Mouse (Mus musculus) MEL (cell line): ENCODE measurements around the gene Nub1. TPM values are rescaled to one million over a fixed set of nuclear protein-coding genes. Genes with fewer than 3 reads are reported as not detected.

Experiments used
- DNase-seq: peaks from one replicate; pipeline ENCODE4 v3.0.0; 2011; ENCODE audit warnings: low read depth, low spot score
- H3K27ac ChIP-seq: 2 replicates; pipeline ENCODE4 v1.5.1; 2012; ENCODE audit warnings: low read depth, mild to moderate bottlenecking, control low read depth, low read length, moderate library complexity; ENCODE audit not compliant: control insufficient read depth
- H3K27me3 ChIP-seq, 2 experiments: fragments of 150-350 bp in 1 of 2; sonication (generic) in 1 of 2; 2 replicates each; pipeline ENCODE4 v1.6.1; 2012; ENCODE audit warnings: low read length in 2 of 2, mild to moderate bottlenecking in 2 of 2, improper control_type of control experiment in 1 of 2, moderate library complexity in 1 of 2; ENCODE audit not compliant: insufficient read depth in 2 of 2, control insufficient read depth in 1 of 2
- H3K36me3 ChIP-seq, 2 experiments: 2 replicates each; pipeline ENCODE4 v1.6.1; 2012 to 2014; ENCODE audit warnings: low read length in 2 of 2, improper control_type of control experiment in 1 of 2, inconsistent platforms in 1 of 2, mild to moderate bottlenecking in 1 of 2; ENCODE audit not compliant: insufficient read depth in 2 of 2, control insufficient read depth in 1 of 2
- H3K4me1 ChIP-seq, 2 experiments: fragments of 150-350 bp in 1 of 2; sonication (generic) in 1 of 2; 2 replicates each; pipeline ENCODE4 v1.6.1; 2012; ENCODE audit warnings: low read length in 2 of 2, improper control_type of control experiment in 1 of 2, mild to moderate bottlenecking in 1 of 2; ENCODE audit not compliant: insufficient read depth in 2 of 2, control insufficient read depth in 1 of 2
- H3K4me3 ChIP-seq, 2 experiments: fragments of 150-350 bp in 1 of 2; sonication (generic) in 1 of 2; 2 replicates each; pipeline ENCODE4 v1.5.1; 2012; ENCODE audit warnings: low read depth in 2 of 2, low read length in 2 of 2, mild to moderate bottlenecking in 2 of 2, moderate library complexity in 2 of 2, control low read depth in 1 of 2, improper control_type of control experiment in 1 of 2; ENCODE audit not compliant: control insufficient read depth in 1 of 2, insufficient read depth in 1 of 2
- H3K79me2 ChIP-seq: 2 replicates; pipeline ENCODE4 v1.6.1; 2012; ENCODE audit warnings: mild to moderate bottlenecking, low read length, moderate library complexity; ENCODE audit not compliant: control insufficient read depth, poor library complexity, insufficient read depth
- H3K9ac ChIP-seq: 2 replicates; pipeline ENCODE4 v1.6.1; 2012; ENCODE audit warnings: low read depth, mild to moderate bottlenecking, control low read depth, low read length, moderate library complexity; ENCODE audit not compliant: control insufficient read depth, poor library complexity, severe bottlenecking
- H3K9me3 ChIP-seq: fragments of 150-350 bp; sonication (generic); replicated peaks from 2 replicates; pipeline ENCODE4 v1.6.1; 2012; ENCODE audit warnings: mild to moderate bottlenecking, low read length, improper control_type of control experiment, moderate library complexity; ENCODE audit not compliant: insufficient read depth
- CHD1 ChIP-seq: IDR thresholded peaks from 2 replicates; pipeline ENCODE4 v1.6.1; 2012; ENCODE audit warnings: low read depth, mild to moderate bottlenecking, inconsistent platforms, low read length, improper control_type of control experiment
- CTCF ChIP-seq, 3 experiments: IDR thresholded peaks in 2 of 3; conservative IDR thresholded peaks in 1 of 3; 2 replicates each; pipeline ENCODE4 v1.5.1; 2011 to 2012; ENCODE audit warnings: low read length in 3 of 3, low read depth in 2 of 3, mild to moderate bottlenecking in 2 of 3, improper control_type of control experiment in 1 of 3, inconsistent platforms in 1 of 3, mixed read lengths in 1 of 3, moderate library complexity in 1 of 3; ENCODE audit not compliant: control insufficient read depth in 1 of 3, insufficient read depth in 1 of 3, poor library complexity in 1 of 3, severe bottlenecking in 1 of 3
- E2F4 ChIP-seq: IDR thresholded peaks from 2 replicates; pipeline ENCODE4 v1.6.1; 2011; ENCODE audit warnings: low read depth, low read length, improper control_type of control experiment, borderline replicate concordance
- ETS1 ChIP-seq: IDR thresholded peaks from 2 replicates; pipeline ENCODE4 v1.6.1; 2012; ENCODE audit warnings: low read depth, mild to moderate bottlenecking, inconsistent platforms, low read length, improper control_type of control experiment, moderate library complexity
- KAT2A ChIP-seq: conservative IDR thresholded peaks from 2 replicates; pipeline ENCODE4 v1.6.1; 2012; ENCODE audit warnings: low read depth, low read length, improper control_type of control experiment, inconsistent platforms
- MAFK ChIP-seq: IDR thresholded peaks from 2 replicates; pipeline ENCODE4 v1.6.1; 2011; ENCODE audit warnings: low read depth, mild to moderate bottlenecking, low read length, improper control_type of control experiment, borderline replicate concordance
- MAX ChIP-seq: IDR thresholded peaks from 2 replicates; pipeline ENCODE4 v1.6.1; 2011; ENCODE audit warnings: low read length, improper control_type of control experiment
- MAZ ChIP-seq: IDR thresholded peaks from 2 replicates; pipeline ENCODE4 v1.6.1; 2012; ENCODE audit warnings: low read depth, mild to moderate bottlenecking, inconsistent platforms, low read length, improper control_type of control experiment
- MYC ChIP-seq: IDR thresholded peaks from 2 replicates; pipeline ENCODE4 v1.6.1; 2011; ENCODE audit warnings: low read depth, mild to moderate bottlenecking, low read length, improper control_type of control experiment, moderate library complexity
- POLR2A ChIP-seq, 2 experiments: IDR thresholded peaks; 2 replicates each; pipeline ENCODE4 v1.6.1; 2011 to 2012; ENCODE audit warnings: low read length in 2 of 2, mild to moderate bottlenecking in 2 of 2, control low read depth in 1 of 2, improper control_type of control experiment in 1 of 2, low read depth in 1 of 2, moderate library complexity in 1 of 2; ENCODE audit not compliant: control insufficient read depth in 1 of 2, insufficient read depth in 1 of 2, poor library complexity in 1 of 2
- RCOR1 ChIP-seq: IDR thresholded peaks from 2 replicates; pipeline ENCODE4 v1.6.1; 2012; ENCODE audit warnings: low read depth, mild to moderate bottlenecking, inconsistent platforms, low read length, improper control_type of control experiment
- SIN3A ChIP-seq: IDR thresholded peaks from 2 replicates; pipeline ENCODE4 v1.6.1; 2012; ENCODE audit warnings: low read length, improper control_type of control experiment, inconsistent platforms
- SMC3 ChIP-seq: IDR thresholded peaks from 2 replicates; pipeline ENCODE4 v1.6.1; 2011; ENCODE audit warnings: low read depth, low read length, improper control_type of control experiment
- TBP ChIP-seq: IDR thresholded peaks from 2 replicates; pipeline ENCODE4 v1.8.0; 2011; ENCODE audit warnings: low read depth, low read length, improper control_type of control experiment
- TCF12 ChIP-seq: IDR thresholded peaks from 2 replicates; pipeline ENCODE4 v1.6.1; 2014; ENCODE audit warnings: low read depth, mild to moderate bottlenecking, inconsistent platforms, low read length, improper control_type of control experiment, moderate library complexity
- UBTF ChIP-seq: IDR thresholded peaks from 2 replicates; pipeline ENCODE4 v1.6.1; 2012; ENCODE audit warnings: low read depth, mild to moderate bottlenecking, inconsistent platforms, low read length, improper control_type of control experiment, moderate library complexity, borderline replicate concordance; ENCODE audit not compliant: insufficient read depth
- ZC3H11A ChIP-seq: IDR thresholded peaks from 2 replicates; pipeline ENCODE4 v1.6.1; 2012; ENCODE audit warnings: low read depth, mild to moderate bottlenecking, inconsistent platforms, low read length, improper control_type of control experiment
- ZMIZ1 ChIP-seq: IDR thresholded peaks from 2 replicates; pipeline ENCODE4 v1.6.1; 2012; ENCODE audit warnings: low read depth, mild to moderate bottlenecking, inconsistent platforms, low read length, improper control_type of control experiment, moderate library complexity
- polyA plus RNA-seq, 2 experiments: library from polyadenylated mRNA; stranded (reverse) in 1 of 2; unstranded in 1 of 2; fragments of >175 nt in 1 of 2; fragments of >200 nt in 1 of 2; gene quantifications; 2 replicates each; pipeline versions ENCODE4 v1.2.1 to v1.2.4; 2012; ENCODE audit warnings: low replicate concordance in 2 of 2, low read depth in 1 of 2; ENCODE audit not compliant: insufficient read length in 2 of 2, insufficient read depth in 1 of 2, missing spikeins in 1 of 2
- total RNA-seq: library from RNA; depleted of rRNA; stranded (reverse); fragments of 300-350 nt; gene quantifications from 2 replicates; pipeline ENCODE4 v1.2.3, GENCODE M21; 2012

Nub1 gene
- total and polyA plus RNA-seq, 3 experiments: 38.3 to 59.6 TPM; not detected in 1

DNA sequence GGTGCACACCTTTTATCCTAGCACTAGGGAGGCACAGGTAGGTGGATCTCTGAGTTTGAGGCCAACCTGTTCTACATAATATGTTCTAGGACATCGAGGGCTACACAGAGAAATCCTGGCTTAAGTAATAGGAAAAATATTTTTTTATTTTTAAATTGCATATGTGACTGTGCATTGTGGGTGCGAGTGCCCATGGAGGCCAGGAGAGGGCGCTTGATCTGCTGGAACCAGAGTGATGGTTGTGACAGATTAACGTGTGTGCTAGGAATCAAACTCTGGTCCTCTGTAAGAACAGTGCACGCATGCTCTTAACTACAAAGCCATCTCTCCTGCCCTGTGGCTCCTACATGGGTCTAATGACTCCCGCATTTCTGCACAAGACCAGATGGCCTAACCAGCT, 26.3 kb downstream of the Nub1 start:
- no peaks in the 10 kb centered on the region for H3K9me3 ChIP-seq
- H3K4me1 ChIP-seq: no peaks in the 10 kb centered on the region
- no peak overlapping the region for H3K4me3 ChIP-seq
- H3K79me2 ChIP-seq: no peaks in the 10 kb centered on the region
- H3K9ac ChIP-seq: no peak overlapping the region
- H3K27me3 ChIP-seq: no peaks in the 10 kb centered on the region
- DNase-seq: peak; percentile 33
- no peak overlapping the region for H3K27ac ChIP-seq
- H3K36me3 ChIP-seq: no peaks in the 10 kb centered on the region; a peak in 1 of 4 replicates
- TF ChIP-seq MAZ: no peak
- no peak for TF ChIP-seq E2F4
- TF ChIP-seq SMC3: 0 out of 2 replicates have a peak, but pooled peaks have one; percentile 7
- peak; percentile 36 to 59 (median 36) for TF ChIP-seq CTCF (IDR thresholded peaks at IDR 0.05 in 2 of 3, conservative IDR thresholded peaks at IDR 0.05 in 1 of 3; ENCODE audit: control insufficient read depth in 1 of 3, insufficient read depth in 1 of 3, low read depth in 2 of 3, low read length in 3 of 3, poor library complexity in 1 of 3, severe bottlenecking in 1 of 3)
- TF ChIP-seq CHD1: no peak
- no peak for TF ChIP-seq MAX
- no peak for TF ChIP-seq ETS1
- no peak for TF ChIP-seq MAFK
- TF ChIP-seq RCOR1: no peak
- TF ChIP-seq, all 39 proteins: peak for 2

DNA sequence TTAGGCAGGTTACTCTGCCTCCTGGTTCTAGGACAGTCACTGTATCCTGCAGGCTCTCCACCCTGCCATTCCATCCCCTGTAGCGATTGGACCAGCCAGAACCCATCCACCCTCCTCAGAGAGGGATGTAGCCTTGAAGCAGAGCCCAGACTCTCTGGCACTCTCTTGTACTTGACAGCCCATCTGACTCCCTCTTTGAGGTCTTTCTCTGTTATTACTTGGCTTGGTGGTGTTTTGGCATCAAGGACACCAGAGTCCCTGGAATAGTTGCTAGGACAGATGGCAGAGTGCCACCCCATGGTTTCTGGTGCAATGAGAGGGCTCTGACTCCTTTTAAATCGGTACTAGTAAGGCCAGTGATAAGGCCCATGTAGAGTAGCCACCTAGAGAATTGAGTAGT, 27.9 kb downstream of the Nub1 start:
- no peak overlapping the region for H3K27ac ChIP-seq
- TF ChIP-seq UBTF (no peak), TCF12 (no peak), MYC (no peak), KAT2A (no peak), TBP (no peak), POLR2A (IDR thresholded peaks at IDR 0.05; ENCODE audit: control insufficient read depth in 1 of 2, insufficient read depth in 1 of 2, low read depth in 1 of 2, low read length in 2 of 2, poor library complexity in 1 of 2) (no peak), SIN3A (no peak), ZMIZ1 (no peak), ZC3H11A (no peak)
- no peaks in the 10 kb centered on the region for H3K4me1 ChIP-seq
- no peak overlapping the region for H3K4me3 ChIP-seq
- no peaks in the 10 kb centered on the region for H3K79me2 ChIP-seq
- no peaks in the 10 kb centered on the region; a peak in 1 of 4 replicates for H3K36me3 ChIP-seq
- no peak overlapping the region for H3K9ac ChIP-seq
- no peaks in the 10 kb centered on the region for H3K27me3 ChIP-seq
- no peaks in the 10 kb centered on the region for H3K9me3 ChIP-seq
- DNase-seq: no peak
